ENCODE assay signal across 28 mouse cellular contexts in genomic region chr2:173641370-173641769, GRCm38 (mm10). TPM values are rescaled to one million over a fixed set of nuclear protein-coding genes. Genes with fewer than 3 reads are reported as not detected.
DNase-seq lines count a peak whose midpoint lies in the region; ATAC-seq and TF ChIP-seq lines count a peak whose summit lies in the region.
"Had no signal": no experiment of that assay in that cellular context is flagged by ENCODE, and none has a peak within 500 bp of the region (broad histone marks: within the 10 kb centered on the region; RNA-seq: fewer than 3 reads in every experiment).

No protein-coding gene starts in this region.

- no peak for TF ChIP-seq CTCF in heart, postnatal 0 days (IDR thresholded peaks at IDR 0.05; ENCODE audit: low read depth)

- no peak overlapping the region for H3K4me2 ChIP-seq in heart, postnatal 0 days (ENCODE audit: low read depth, low read length)
- H3K4me2 ChIP-seq in lung, embryonic 16.5 days (ENCODE audit: low read depth, low read length) = no peak overlapping the region
- no peak overlapping the region for H3K4me2 ChIP-seq in limb, embryonic 14.5 days (replicated peaks; ENCODE audit: low read depth, low read length, severe bottlenecking)
- H3K4me2 ChIP-seq: heart, embryonic 12.5 days; hindbrain, embryonic 12.5 days; liver, embryonic 13.5 days; midbrain, embryonic 12.5 days; neural tube, embryonic 13.5 days had no signal

- peaks cover 5% of the 10 kb centered on the region; the same call in 1 of the 2 replicates for H3K4me1 ChIP-seq in heart, postnatal 0 days (ENCODE audit: control insufficient read depth, insufficient read depth)
- peaks cover 9% of the 10 kb centered on the region for H3K4me1 ChIP-seq in lung, embryonic 16.5 days (replicated peaks; ENCODE audit: control insufficient read depth, insufficient read depth, low read length)
- peaks cover 8% of the 10 kb centered on the region for H3K4me1 ChIP-seq in limb, embryonic 14.5 days (ENCODE audit: control insufficient read depth, insufficient read depth, low read length)
- H3K4me1 ChIP-seq: liver, embryonic 13.5 days; midbrain, embryonic 12.5 days had no signal

- 0 out of 2 replicates have a peak, but pooled peaks cover 6% of the 10 kb centered on the region for H3K36me3 ChIP-seq in heart, postnatal 0 days (replicated peaks; ENCODE audit: control insufficient read depth, insufficient read depth, low read length)
- 0 out of 2 replicates have a peak, but pooled peaks cover 3% of the 10 kb centered on the region for H3K36me3 ChIP-seq in lung, embryonic 16.5 days (ENCODE audit: control insufficient read depth, insufficient read depth, low read length)
- peaks cover 8% of the 10 kb centered on the region; the same call in 1 of the 2 replicates for H3K36me3 ChIP-seq in limb, embryonic 14.5 days (ENCODE audit: control insufficient read depth, insufficient read depth, low read length)
- H3K36me3 ChIP-seq: liver, embryonic 13.5 days had no signal

- H3K4me3 ChIP-seq in heart, postnatal 0 days (ENCODE audit: low read depth, low read length) = no peak overlapping the region
- no peak overlapping the region for H3K4me3 ChIP-seq in lung, embryonic 16.5 days (ENCODE audit: low read length)
- H3K4me3 ChIP-seq in limb, embryonic 14.5 days (replicated peaks; ENCODE audit: low read length) = no peak overlapping the region
- H3K4me3 ChIP-seq: forebrain, embryonic 10.5 days; heart, adult 2 months; heart, embryonic 12.5 days; hindbrain, embryonic 12.5 days; liver, embryonic 13.5 days; midbrain, embryonic 12.5 days; neural tube, embryonic 13.5 days had no signal

- no peaks in the 10 kb centered on the region for H3K9me3 ChIP-seq in heart, postnatal 0 days (replicated peaks; ENCODE audit: control insufficient read depth, low read length)
- no peaks in the 10 kb centered on the region for H3K9me3 ChIP-seq in lung, embryonic 16.5 days (ENCODE audit: control insufficient read depth, low read length)
- H3K9me3 ChIP-seq in limb, embryonic 14.5 days (ENCODE audit: control insufficient read depth, low read length) = no peaks in the 10 kb centered on the region
- H3K9me3 ChIP-seq: hindbrain, embryonic 12.5 days; liver, embryonic 13.5 days; neural tube, embryonic 13.5 days had no signal

- intact Hi-C loops in heart, postnatal 14 days (cut with DNase I) = no loop called here

- no peaks in the 10 kb centered on the region for H3K27me3 ChIP-seq in heart, postnatal 0 days (ENCODE audit: control insufficient read depth, insufficient read depth, low read length)
- H3K27me3 ChIP-seq in lung, embryonic 16.5 days (ENCODE audit: control insufficient read depth, insufficient read depth, low read depth, low read length) = no peaks in the 10 kb centered on the region
- H3K27me3 ChIP-seq in limb, embryonic 14.5 days (ENCODE audit: control insufficient read depth, insufficient read depth, low read length) = no peaks in the 10 kb centered on the region
- H3K27me3 ChIP-seq: heart, embryonic 12.5 days; hindbrain, embryonic 12.5 days; liver, embryonic 13.5 days; midbrain, embryonic 12.5 days; neural tube, embryonic 13.5 days had no signal

- peak; percentile 16 for DNase-seq in heart, postnatal 0 days (ENCODE audit: low spot score)
- DNase-seq in heart, postnatal 14 days = no peak
- no peak for DNase-seq in lung, postnatal 10 days
- peak; percentile 65 for DNase-seq in NIH3T3 (ENCODE audit: low read depth)
- no peak for DNase-seq in limb, embryonic 14.5 days (ENCODE audit: low spot score)
- DNase-seq in kidney, adult 18-20 months = no peak
- DNase-seq: adrenal gland, adult 2 months; adrenal gland, postnatal 36 days; cerebellum, adult 18-20 months; cerebellum, postnatal 10 days; heart, adult 2 months; heart, postnatal 36 days; kidney, postnatal 14 days; layer of hippocampus, adult 9-11 months; liver, embryonic 13.5 days; lung, adult 18-20 months; thymus, postnatal 14 days had no signal

- peak overlapping the region; percentile 15; the same call in 1 of the 2 replicates for H3K27ac ChIP-seq in heart, postnatal 0 days (ENCODE audit: low read depth)
- H3K27ac ChIP-seq in lung, embryonic 16.5 days (ENCODE audit: low read length) = 0 out of 2 replicates have a peak overlapping the region, but pooled peaks have one; percentile 2
- peak overlapping the region; percentile 16 for H3K27ac ChIP-seq in limb, embryonic 14.5 days (replicated peaks; ENCODE audit: low read depth, low read length)
- H3K27ac ChIP-seq: forebrain, embryonic 10.5 days; heart, adult 2 months; hindbrain, embryonic 12.5 days; hindbrain, postnatal 0 days; liver, embryonic 13.5 days; midbrain, embryonic 12.5 days; neural tube, embryonic 13.5 days had no signal

- no peak for ATAC-seq in heart, postnatal 0 days (ENCODE audit: insufficient read depth, low read depth)
- ATAC-seq in lung, embryonic 16.5 days (ENCODE audit: low read depth) = peak; percentile 75; the same call in 1 of the 2 replicates
- peak; percentile 19 for ATAC-seq in limb, embryonic 14.5 days (ENCODE audit: low FRiP score, low read depth)
- no peak for ATAC-seq in erythroblast, adult 5-6 weeks (replicated peaks; ENCODE audit: low FRiP score, poor library complexity, severe bottlenecking)
- ATAC-seq: CD4-positive, CD25-positive, alpha-beta regulatory T cell, adult 4 months; forebrain, embryonic 16.5 days; hindbrain, postnatal 0 days; intestine, postnatal 0 days had no signal

- H3K9ac ChIP-seq in heart, postnatal 0 days (replicated peaks; ENCODE audit: low read depth, low read length) = no peak overlapping the region; the same call in 1 of the 2 replicates
- H3K9ac ChIP-seq in lung, embryonic 16.5 days (ENCODE audit: low read length) = no peak overlapping the region
- H3K9ac ChIP-seq in limb, embryonic 14.5 days (ENCODE audit: low read depth, low read length, severe bottlenecking) = no peak overlapping the region
- H3K9ac ChIP-seq: heart, embryonic 12.5 days; hindbrain, embryonic 12.5 days; liver, embryonic 13.5 days; midbrain, embryonic 12.5 days; neural tube, embryonic 13.5 days had no signal

- TF ChIP-seq POLR2A in limb, embryonic 14.5 days (IDR thresholded peaks at IDR 0.05; ENCODE audit: borderline replicate concordance, extremely low read depth, insufficient read depth, insufficient read length) = no peak

- no peak for TF ChIP-seq EP300 in heart, postnatal 0 days (IDR thresholded peaks at IDR 0.05; ENCODE audit: low read depth)

RNA-seq across cellular contexts. Expression of gene Rab22a, which starts 18.2 kb away (rescaled TPM):
- 18.2 and 25.2 TPM in 2 replicates for total RNA-seq in heart, postnatal 0 days (2014; rRNA removed; ENCODE audit: low replicate concordance)
- polyA plus RNA-seq in heart, postnatal 0 days (2015; fragmentation: Nextera tagmentation; extraction: Ambion mirVana) = 30.8 and 31.4 TPM in 2 replicates
- total RNA-seq in heart, postnatal 14 days (2021) = 10 to 100 TPM; 30.1 to 30.2 TPM
- polyA plus RNA-seq in lung, embryonic 16.5 days (2015; fragmentation: Nextera tagmentation; extraction: Ambion mirVana) = 29.7 and 34.1 TPM in 2 replicates
- 21.7 and 23.9 TPM in 2 replicates for polyA plus RNA-seq in limb, embryonic 14.5 days (2012; rRNA removed)
- 45.2 and 49.4 TPM in 2 replicates for polyA plus RNA-seq in limb, embryonic 14.5 days (2014; fragmentation: Nextera tagmentation; extraction: Ambion mirVana)
- total RNA-seq in erythroblast, adult 5-6 weeks (2015; ENCODE audit: low replicate concordance) = 3.3 and 4.6 TPM in 2 replicates
- total RNA-seq in erythroblast, adult 5-6 weeks (2017; ENCODE audit: low replicate concordance) = 3.1 and 4.0 TPM in 2 replicates

Comparison
In these comparisons a context has a peak if more than half of its experiments do, and no peak if none do; other contexts are left out.
1. DNase-seq: peak in heart, postnatal 0 days (single experiment) and NIH3T3 (single experiment); none in heart, postnatal 14 days (0 of 2), lung, postnatal 10 days (single experiment), limb, embryonic 14.5 days (single experiment) and kidney, adult 18-20 months (single experiment).
2. ATAC-seq: peak in lung, embryonic 16.5 days (single experiment) and limb, embryonic 14.5 days (single experiment); none in heart, postnatal 0 days (single experiment) and erythroblast, adult 5-6 weeks (single experiment).
3. Peak in every context shown above with its lines, with median percentiles within 50 percentile points of each other: H3K27ac ChIP-seq.